Mouse (Mus musculus): ENCODE data around the gene Olfr1156.

The Olfr1156 gene

DNA sequence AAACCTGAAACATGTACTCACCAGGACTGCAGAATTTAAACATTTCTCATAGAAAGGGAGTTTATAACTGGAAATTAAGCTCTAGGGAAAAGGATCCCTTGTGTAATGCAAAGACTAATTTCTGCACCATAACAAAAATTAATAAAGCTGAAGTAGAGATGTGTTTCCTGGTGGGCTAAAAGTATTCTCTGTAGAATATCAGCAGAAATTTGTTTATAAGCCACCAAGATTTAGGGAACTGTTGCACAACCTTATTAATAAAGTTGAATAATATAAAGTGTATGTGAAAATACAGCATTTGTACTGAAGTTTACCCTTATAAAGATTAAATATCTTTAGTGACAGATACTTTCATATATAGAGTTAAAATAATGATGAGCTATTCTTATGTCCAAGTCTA lies at the start of gene Olfr1156:
Gene Olfr1156, minus strand, starts transcription at position 101 of the 400 bp plus-strand sequence.
- DNase-seq = no peak

DNA sequence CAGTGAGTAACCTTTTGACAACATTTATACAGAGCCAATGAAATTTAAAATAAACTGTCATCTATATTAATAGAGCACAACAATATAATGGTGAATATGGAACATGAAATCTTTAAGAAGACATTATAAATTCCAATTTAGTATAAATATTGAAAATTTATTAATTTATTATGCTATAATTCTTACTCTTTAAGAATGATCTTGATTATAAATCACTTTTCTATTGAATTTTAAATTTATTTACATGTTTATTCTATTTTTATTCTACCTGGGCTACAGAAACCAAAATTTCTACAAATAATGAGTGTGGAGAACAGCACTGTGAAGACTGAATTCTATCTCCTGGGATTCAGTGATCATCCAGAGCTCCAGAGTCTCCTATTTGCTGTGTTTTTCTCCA lies 36.9 kb upstream of the Olfr1156 start, which contains the start of gene Olfr1158:
Gene Olfr1158, plus strand, starts transcription at position 301 of the 400 bp plus-strand sequence.
- DNase-seq = no peak

DNA sequence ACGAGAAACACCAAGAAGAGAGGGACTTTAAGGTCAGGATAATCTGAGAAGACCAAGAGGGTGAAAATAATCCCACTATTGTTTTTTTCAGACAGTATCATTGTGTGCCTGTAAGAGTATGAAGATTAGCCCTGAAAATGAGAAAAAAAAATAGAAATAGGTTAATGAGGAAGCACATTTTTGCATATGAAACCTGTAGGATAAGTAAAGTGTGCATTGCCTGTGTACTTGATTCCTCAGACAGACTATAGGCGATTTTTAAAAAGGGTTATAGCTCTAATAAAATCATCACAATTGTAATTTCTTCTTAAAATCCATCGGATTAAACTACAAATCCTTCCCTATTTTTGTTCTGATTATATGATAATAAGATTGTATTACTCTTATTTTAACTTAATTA lies 21.7 kb upstream of the Olfr1156 start, which contains the start of gene Olfr74:
Gene Olfr74, minus strand, starts transcription at position 101 of the 400 bp plus-strand sequence.
- DNase-seq = no peak

DNA sequence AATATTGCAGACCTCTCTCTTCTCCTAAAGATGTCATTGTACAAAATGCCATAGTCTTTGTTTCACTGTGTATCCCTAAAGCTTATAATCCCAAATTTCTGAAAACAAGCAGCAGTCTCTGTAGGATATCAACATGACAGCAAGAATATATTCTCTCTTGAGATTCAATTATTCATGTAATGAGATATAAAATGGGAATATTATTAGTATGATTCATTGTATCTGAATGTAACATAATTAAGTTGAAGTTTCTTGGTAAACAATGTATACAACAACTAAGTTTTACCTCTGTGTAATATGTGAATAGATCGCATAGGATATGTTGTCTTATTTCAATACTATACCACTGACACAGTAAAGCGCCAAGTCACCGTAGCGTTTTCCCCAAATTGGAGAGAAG lies 15.3 kb upstream of the Olfr1156 start, which contains the start of gene Olfr1157:
Gene Olfr1157, minus strand, starts transcription at position 101 of the 400 bp plus-strand sequence.
- no peak for DNase-seq

DNA sequence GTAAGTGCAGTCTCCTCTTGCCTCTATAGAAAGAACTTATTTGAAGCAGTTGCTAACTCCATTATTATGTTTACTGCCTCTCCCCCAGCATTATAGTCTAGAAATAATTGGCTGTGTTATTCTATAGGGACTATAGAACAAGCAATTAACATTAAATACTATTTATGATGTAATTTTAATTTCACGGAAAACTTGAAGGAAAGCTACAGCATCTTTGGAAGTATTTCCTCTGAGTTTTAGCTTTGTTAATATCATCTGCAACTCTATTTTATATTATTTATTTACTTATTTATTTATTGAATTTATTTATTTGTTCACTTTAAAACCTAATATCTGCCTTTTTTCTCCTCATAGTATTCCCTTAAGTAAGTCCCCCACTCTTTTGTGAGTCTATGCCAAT lies 7.9 kb downstream of the Olfr1156 start, which contains the start of gene Olfr1155:
Gene Olfr1155, minus strand, starts transcription at position 101 of the 400 bp plus-strand sequence.
- DNase-seq = no peak

DNA sequence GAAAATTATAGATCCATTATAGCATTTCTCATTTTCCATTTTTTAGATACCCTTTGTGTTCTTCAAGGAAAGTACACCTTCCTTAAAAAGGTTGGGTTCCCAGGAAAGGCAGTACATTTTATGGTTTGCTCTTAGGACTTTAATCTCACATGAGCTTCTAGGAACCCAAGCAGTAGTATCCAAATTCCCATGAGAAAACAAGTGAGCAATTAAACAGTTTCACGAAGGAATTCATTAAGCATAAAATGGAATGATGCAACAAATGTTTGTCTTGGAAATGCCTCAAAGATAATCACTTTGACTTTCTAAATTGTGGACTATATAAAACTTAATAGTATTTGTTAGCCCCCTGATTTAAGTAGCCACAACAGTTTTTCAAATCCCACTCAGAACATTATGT lies 47.8 kb downstream of the Olfr1156 start, which contains the start of gene Olfr1154:
Gene Olfr1154, minus strand, starts transcription at position 101 of the 400 bp plus-strand sequence.
- no peak for DNase-seq
